Comparison of ENCODE assay signal across 8 mouse cellular contexts in the genomic region with DNA sequence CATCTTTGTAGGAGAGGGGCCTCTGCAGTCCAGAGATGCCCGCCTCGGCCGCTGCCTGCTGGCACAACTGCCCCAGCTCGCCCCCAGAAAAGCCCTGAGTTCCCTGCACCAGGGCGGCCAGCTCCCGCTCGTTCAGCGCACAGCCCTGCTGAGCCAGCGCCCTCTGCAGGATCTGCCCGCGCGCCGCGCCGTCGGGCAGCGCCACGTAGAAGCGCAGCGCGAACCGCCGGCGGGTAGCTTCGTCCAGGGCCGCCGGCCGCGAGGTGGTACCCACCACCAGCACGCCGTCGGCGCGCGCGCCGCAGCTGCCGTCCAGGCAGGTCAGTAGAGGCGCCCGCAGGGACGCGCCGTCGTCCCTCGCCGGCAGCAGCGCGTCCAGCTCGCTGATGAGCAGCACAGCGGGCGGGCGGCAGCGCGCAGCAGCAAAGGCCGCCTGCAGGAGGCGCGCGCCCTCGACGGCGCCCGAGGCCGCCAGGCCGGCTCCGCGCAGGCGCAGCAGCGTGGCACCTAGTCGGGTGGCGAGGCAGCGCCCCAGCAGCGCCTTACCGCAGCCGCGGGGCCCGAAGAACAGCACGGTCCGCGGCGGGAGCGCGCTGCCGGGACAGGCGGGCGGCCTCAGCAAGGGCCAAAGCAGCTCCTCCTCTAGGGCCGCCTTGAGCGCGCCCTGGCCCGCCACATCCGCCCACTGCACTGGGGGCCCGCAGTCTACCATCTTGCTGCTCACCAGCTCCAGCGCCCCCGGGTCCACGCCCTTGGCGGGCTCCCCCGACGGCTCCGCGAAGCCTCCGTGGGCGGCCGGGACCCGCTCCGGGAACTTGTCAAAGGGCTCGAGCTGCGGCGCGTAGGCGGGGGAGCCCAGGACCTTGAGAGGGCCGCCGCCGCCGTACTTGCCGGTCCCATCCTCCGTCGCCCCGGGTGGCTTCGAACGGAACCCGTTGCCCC. TPM values are rescaled to one million over a fixed set of nuclear protein-coding genes. Genes with fewer than 3 reads are reported as not detected.
A peak's percentile ranks its signal among the peaks of the same experiment; 100 is the strongest.
DNase-seq lines count a peak whose midpoint lies in the region; ATAC-seq lines count a peak whose summit lies in the region.

No protein-coding gene starts in this region.

- no peak for ATAC-seq in heart, embryonic 14.5 days (ENCODE audit: insufficient number of reproducible peaks, insufficient read depth, low FRiP score, low read depth)
- ATAC-seq in intestine, embryonic 14.5 days (replicated peaks; ENCODE audit: low FRiP score, low TSS enrichment, low read depth), result 0 out of 2 replicates have a peak, but pooled peaks have one; percentile 13
- no peak for ATAC-seq in midbrain, embryonic 16.5 days

- peaks cover 0 to 10% of the 10 kb centered on the region in 2 experiments; a peak in 2 of 4 replicates for H3K4me1 ChIP-seq in heart, embryonic 14.5 days (ENCODE audit: control insufficient read depth in 2 of 2, insufficient read depth in 2 of 2, low read length in 2 of 2)
- H3K4me1 ChIP-seq in embryonic facial prominence, embryonic 10.5 days, result peaks cover 68% of the 10 kb centered on the region
- peaks cover 10% of the 10 kb centered on the region for H3K4me1 ChIP-seq in intestine, embryonic 14.5 days (replicated peaks; ENCODE audit: control insufficient read depth, insufficient read depth, low read length)
- H3K4me1 ChIP-seq in midbrain, embryonic 16.5 days (ENCODE audit: control insufficient read depth, insufficient read depth, low read length), result peaks cover 10% of the 10 kb centered on the region

- 20% methylated on average over 104 of the region's 120 CpGs for WGBS in heart, embryonic 14.5 days
- 19% methylated on average over 120 of the region's 120 CpGs for WGBS in embryonic facial prominence, embryonic 10.5 days
- WGBS in intestine, embryonic 14.5 days, result 33% methylated on average over 111 of the region's 120 CpGs
- 15% methylated on average over 98 of the region's 120 CpGs for WGBS in midbrain, embryonic 16.5 days

- peak overlapping the region; percentile 41; the same call in 1 of the 2 replicates for H3K9ac ChIP-seq in heart, embryonic 14.5 days (ENCODE audit: low read length)
- H3K9ac ChIP-seq in intestine, embryonic 14.5 days (ENCODE audit: low read length), result 0 out of 2 replicates have a peak overlapping the region, but pooled peaks have one; percentile 16
- peak overlapping the region; percentile 50; the same call in 1 of the 2 replicates for H3K9ac ChIP-seq in midbrain, embryonic 16.5 days (ENCODE audit: low read depth, low read length)

- no peak for DNase-seq in heart, adult 9 months (ENCODE audit: low spot score in 2 of 2)
- peak; percentile 79 for DNase-seq in embryonic facial prominence, embryonic 10.5 days (ENCODE audit: low spot score)
- DNase-seq in intestine, embryonic 14.5 days (ENCODE audit: low spot score), result peak; percentile 75
- no peak for DNase-seq in frontal cortex, adult 2 months (ENCODE audit: extremely low spot score in 1 of 2, low spot score in 1 of 2)
- DNase-seq in ovary, adult 18-20 months (ENCODE audit: low spot score), result no peak
- DNase-seq in layer of hippocampus, adult 11-12 months (ENCODE audit: low spot score), result no peak

- H3K27me3 ChIP-seq in heart, embryonic 14.5 days (ENCODE audit: control insufficient read depth, insufficient read depth, low read length), result peaks cover 82% of the 10 kb centered on the region
- H3K27me3 ChIP-seq in embryonic facial prominence, embryonic 10.5 days (replicated peaks; ENCODE audit: low read depth, poor library complexity, severe bottlenecking), result peaks cover 82% of the 10 kb centered on the region
- H3K27me3 ChIP-seq in intestine, embryonic 14.5 days (replicated peaks; ENCODE audit: control insufficient read depth, insufficient read depth, low read length), result peaks cover 53% of the 10 kb centered on the region
- H3K27me3 ChIP-seq in midbrain, embryonic 16.5 days (ENCODE audit: control insufficient read depth, insufficient read depth, low read depth, low read length), result peaks cover 59% of the 10 kb centered on the region

- H3K27ac ChIP-seq in heart, embryonic 14.5 days (replicated peaks in 1 of 2; ENCODE audit: control insufficient read depth in 1 of 2, insufficient read depth in 1 of 2, low read depth in 2 of 2, low read length in 2 of 2), result no peak overlapping the region
- peak overlapping the region; percentile 79 for H3K27ac ChIP-seq in embryonic facial prominence, embryonic 10.5 days (replicated peaks)
- H3K27ac ChIP-seq in intestine, embryonic 14.5 days (ENCODE audit: low read depth), result no peak overlapping the region
- H3K27ac ChIP-seq in midbrain, embryonic 16.5 days (ENCODE audit: low read length), result no peak overlapping the region

- peak overlapping the region; percentile 39 to 41 for H3K4me3 ChIP-seq in heart, embryonic 14.5 days (ENCODE audit: control insufficient read depth in 1 of 2, insufficient read depth in 1 of 2, low read depth in 1 of 2, low read length in 2 of 2)
- peak overlapping the region; percentile 51 for H3K4me3 ChIP-seq in embryonic facial prominence, embryonic 10.5 days
- peak overlapping the region; percentile 32 for H3K4me3 ChIP-seq in intestine, embryonic 14.5 days (ENCODE audit: low read depth, low read length)
- H3K4me3 ChIP-seq in midbrain, embryonic 16.5 days (ENCODE audit: low read depth, low read length), result peak overlapping the region; percentile 45

- H3K4me2 ChIP-seq in heart, embryonic 14.5 days (ENCODE audit: low read length), result peak overlapping the region; percentile 69
- H3K4me2 ChIP-seq in intestine, embryonic 14.5 days (ENCODE audit: low read length), result peak overlapping the region; percentile 52
- H3K4me2 ChIP-seq in midbrain, embryonic 16.5 days (ENCODE audit: low read length), result peak overlapping the region; percentile 62

- 0 out of 2 replicates have a peak, but pooled peaks cover 2% of the 10 kb centered on the region for H3K36me3 ChIP-seq in heart, embryonic 14.5 days (ENCODE audit: control insufficient read depth, insufficient read depth, low read length)
- peaks cover 69% of the 10 kb centered on the region for H3K36me3 ChIP-seq in embryonic facial prominence, embryonic 10.5 days (replicated peaks)
- peaks cover 3% of the 10 kb centered on the region; the same call in 1 of the 2 replicates for H3K36me3 ChIP-seq in intestine, embryonic 14.5 days (ENCODE audit: control insufficient read depth, insufficient read depth, low read length)
- no peaks in the 10 kb centered on the region for H3K36me3 ChIP-seq in midbrain, embryonic 16.5 days (ENCODE audit: control insufficient read depth, insufficient read depth, low read length)

- H3K9me3 ChIP-seq in heart, embryonic 14.5 days (ENCODE audit: control insufficient read depth, low read length), result no peaks in the 10 kb centered on the region
- no peaks in the 10 kb centered on the region for H3K9me3 ChIP-seq in embryonic facial prominence, embryonic 10.5 days
- 0 out of 2 replicates have a peak, but pooled peaks cover 2% of the 10 kb centered on the region for H3K9me3 ChIP-seq in intestine, embryonic 14.5 days (ENCODE audit: control insufficient read depth, low read length)
- H3K9me3 ChIP-seq in midbrain, embryonic 16.5 days (replicated peaks; ENCODE audit: control insufficient read depth, low read length, poor library complexity, severe bottlenecking), result no peaks in the 10 kb centered on the region

RNA-seq across cellular contexts. Expression of a gene that starts 5.6 kb away (rescaled TPM):
- polyA plus RNA-seq in heart, embryonic 14.5 days (2014; fragmentation: Nextera tagmentation; extraction: Ambion mirVana), result not detected in 2 replicates
- not detected in 2 replicates for polyA plus RNA-seq in embryonic facial prominence, embryonic 10.5 days (2016; fragmentation: Nextera tagmentation; extraction: Ambion mirVana)
- not detected in 2 replicates for polyA plus RNA-seq in intestine, embryonic 14.5 days (2014; fragmentation: Nextera tagmentation; extraction: Ambion mirVana)
- not detected in 2 replicates for polyA plus RNA-seq in midbrain, embryonic 16.5 days (2015; fragmentation: Nextera tagmentation; extraction: Ambion mirVana)
- polyA plus RNA-seq in frontal cortex, adult 2 months (2012; rRNA removed), result not detected in 2 replicates

RNA-seq across cellular contexts. Expression of a gene that starts 25.5 kb away (rescaled TPM):
- 0.20 and 0.26 TPM in 2 replicates for polyA plus RNA-seq in heart, embryonic 14.5 days (2014; fragmentation: Nextera tagmentation; extraction: Ambion mirVana)
- 1.2 and 1.7 TPM in 2 replicates for polyA plus RNA-seq in embryonic facial prominence, embryonic 10.5 days (2016; fragmentation: Nextera tagmentation; extraction: Ambion mirVana)
- polyA plus RNA-seq in intestine, embryonic 14.5 days (2014; fragmentation: Nextera tagmentation; extraction: Ambion mirVana), result 0.43 and 0.55 TPM in 2 replicates
- 0.04 TPM in 1 of 2 replicates, not detected in the other for polyA plus RNA-seq in midbrain, embryonic 16.5 days (2015; fragmentation: Nextera tagmentation; extraction: Ambion mirVana)
- 1.2 and 1.3 TPM in 2 replicates for polyA plus RNA-seq in frontal cortex, adult 2 months (2012; rRNA removed)

Comparison
In these comparisons a context has a peak if more than half of its experiments do, and no peak if none do; other contexts are left out.
1. DNase-seq: peak in embryonic facial prominence, embryonic 10.5 days (single experiment) and intestine, embryonic 14.5 days (single experiment); none in heart, adult 9 months (0 of 2), frontal cortex, adult 2 months (0 of 2), ovary, adult 18-20 months (single experiment) and layer of hippocampus, adult 11-12 months (single experiment).
2. Peak in every context shown above with its lines, with median percentiles within 50 percentile points of each other: H3K4me2 ChIP-seq, H3K4me3 ChIP-seq and H3K9ac ChIP-seq.